Mouse (Mus musculus) kidney, adult 2 months (tissue): ENCODE measurements at regions not wholly inside any gene's neighbourhood (a gene's known extent, or its start where the extent isn't known, plus 50 kb on each side); places are given as distances from the start of the nearest gene placed in this dataset.

Experiments used
- DNase-seq: peaks from one replicate; pipeline ENCODE4 v3.0.0; 2021
- H3K27ac ChIP-seq: fragments of 200-500 bp; 2 replicates; pipeline ENCODE4 v1.5.1; 2012; ENCODE audit warnings: low read depth, low read length, control low read depth, inconsistent platforms; ENCODE audit not compliant: insufficient read depth
- H3K27me3 ChIP-seq: fragments of 200-500 bp; replicated peaks from 2 replicates; pipeline ENCODE4 v1.6.1; 2012; ENCODE audit warnings: mild to moderate bottlenecking, moderate library complexity, low read length, inconsistent platforms; ENCODE audit not compliant: control insufficient read depth, insufficient read depth
- H3K36me3 ChIP-seq: fragments of 200-500 bp; 2 replicates; pipeline ENCODE4 v1.6.1; 2012; ENCODE audit warnings: mild to moderate bottlenecking, moderate library complexity, low read length, inconsistent platforms; ENCODE audit not compliant: control insufficient read depth, insufficient read depth
- H3K4me1 ChIP-seq: fragments of 200-500 bp; 2 replicates; pipeline ENCODE4 v1.6.1; 2011; ENCODE audit warnings: low read length; ENCODE audit not compliant: control insufficient read depth, insufficient read depth
- H3K4me3 ChIP-seq: fragments of 200-500 bp; 2 replicates; pipeline ENCODE4 v1.5.1; 2011; ENCODE audit warnings: mild to moderate bottlenecking, low read depth, low read length, control low read depth; ENCODE audit not compliant: insufficient read depth
- CTCF ChIP-seq: fragments of 200-500 bp; conservative IDR thresholded peaks from 2 replicates; pipeline ENCODE4 v1.5.1; 2011; ENCODE audit warnings: low read depth, mild to moderate bottlenecking, control low read depth, low read length, moderate library complexity, mixed read lengths; ENCODE audit not compliant: insufficient read depth, insufficient read length
- POLR2A ChIP-seq: fragments of 200-500 bp; IDR thresholded peaks from one replicate; pipeline ENCODE4 v1.6.1; 2011; ENCODE audit warnings: low read depth, low read length, control low read depth
- WGBS: fragments of 180-500 bp; shearing (Covaris S2); methylation state at CpG from one replicate; pipeline ENCODE4 v1.1.7; 2018; 5-methylcytosine and 5-hydroxymethylcytosine counted together

DNA sequence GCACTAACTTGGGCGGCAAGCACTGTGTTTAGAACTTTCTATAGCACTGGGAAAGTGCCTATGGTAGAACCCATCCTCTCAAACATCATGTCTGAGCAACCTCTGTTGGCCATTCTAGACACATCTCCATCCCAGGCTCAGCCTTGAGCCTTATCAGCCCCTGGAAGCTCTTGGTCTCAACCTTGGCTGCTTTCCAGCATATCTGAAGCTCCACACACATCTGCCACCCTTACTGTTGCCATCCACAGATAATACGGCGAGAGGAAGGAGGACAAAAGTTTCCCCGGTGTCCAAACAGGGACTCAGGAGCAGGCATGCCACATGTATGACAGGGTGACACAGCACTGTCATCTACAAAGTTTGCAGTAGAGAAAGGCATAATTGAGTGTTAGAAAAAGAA, 71.4 kb upstream of the Lmcd1 start:
- Histone ChIP-seq H3K4me3 (no peak overlapping the region), H3K27ac (no peak overlapping the region), H3K27me3 (no peaks in the 10 kb centered on the region), H3K4me1 (no peaks in the 10 kb centered on the region), H3K36me3 (no peaks in the 10 kb centered on the region)
- no peak for TF ChIP-seq CTCF
- TF ChIP-seq POLR2A, result no peak
- 80% methylated on average over 4 of the region's 4 CpGs for WGBS
- DNase-seq, result no peak

DNA sequence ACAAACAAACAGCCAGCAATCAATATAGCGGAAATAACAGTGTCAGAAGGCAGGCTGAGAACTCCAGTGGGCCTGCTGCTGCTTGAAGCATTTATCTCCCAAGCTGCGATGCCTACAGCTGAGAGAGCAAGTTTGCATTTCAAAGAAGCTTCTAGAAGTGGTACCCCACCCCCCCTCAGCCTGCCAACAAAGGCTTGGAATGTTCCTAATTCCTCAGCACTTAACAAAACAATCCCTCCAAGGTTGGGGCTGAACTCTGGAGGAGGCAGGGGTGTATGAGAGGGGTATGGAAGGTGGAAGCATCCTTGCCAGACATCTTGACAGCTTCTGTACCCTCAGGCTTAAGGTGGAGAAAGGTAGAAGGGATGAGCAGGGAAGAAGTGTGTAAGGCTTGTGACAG, 70.2 kb upstream of the Lmcd1 start:
- Histone ChIP-seq H3K27ac (no peak overlapping the region), H3K36me3 (no peaks in the 10 kb centered on the region), H3K27me3 (no peaks in the 10 kb centered on the region), H3K4me1 (no peaks in the 10 kb centered on the region), H3K4me3 (no peak overlapping the region)
- 46% methylated on average over 2 of the region's 2 CpGs for WGBS
- no peak for TF ChIP-seq POLR2A
- no peak for TF ChIP-seq CTCF
- DNase-seq, result no peak

DNA sequence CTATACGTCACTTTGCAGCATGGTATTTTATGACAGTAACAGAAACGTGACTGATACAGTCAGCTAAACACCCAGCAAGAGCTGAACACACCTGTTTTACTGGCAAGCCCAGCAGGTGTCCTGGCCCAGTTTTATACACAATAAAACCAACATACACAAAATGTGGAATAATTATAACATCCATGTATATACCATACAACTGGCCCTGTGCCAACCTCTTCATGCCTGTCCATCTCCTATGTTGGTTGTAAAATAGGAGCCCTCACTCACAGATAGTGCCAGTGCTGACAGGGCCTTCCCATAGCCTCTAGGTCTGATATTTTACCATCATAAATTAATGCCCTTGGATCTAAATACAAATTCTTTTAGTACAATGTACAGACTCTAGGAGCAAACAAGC, 68.6 kb upstream of the Lmcd1 start:
- H3K27ac ChIP-seq, result no peak overlapping the region
- H3K27me3 ChIP-seq, result no peaks in the 10 kb centered on the region
- H3K36me3 ChIP-seq, result no peaks in the 10 kb centered on the region
- WGBS, result 78% methylated on average over 2 of the region's 2 CpGs
- TF ChIP-seq CTCF (no peak), POLR2A (no peak)
- H3K4me3 ChIP-seq, result no peak overlapping the region
- peaks cover 1% of the 10 kb centered on the region; the same call in 1 of the 2 replicates for H3K4me1 ChIP-seq
- no peak for DNase-seq

DNA sequence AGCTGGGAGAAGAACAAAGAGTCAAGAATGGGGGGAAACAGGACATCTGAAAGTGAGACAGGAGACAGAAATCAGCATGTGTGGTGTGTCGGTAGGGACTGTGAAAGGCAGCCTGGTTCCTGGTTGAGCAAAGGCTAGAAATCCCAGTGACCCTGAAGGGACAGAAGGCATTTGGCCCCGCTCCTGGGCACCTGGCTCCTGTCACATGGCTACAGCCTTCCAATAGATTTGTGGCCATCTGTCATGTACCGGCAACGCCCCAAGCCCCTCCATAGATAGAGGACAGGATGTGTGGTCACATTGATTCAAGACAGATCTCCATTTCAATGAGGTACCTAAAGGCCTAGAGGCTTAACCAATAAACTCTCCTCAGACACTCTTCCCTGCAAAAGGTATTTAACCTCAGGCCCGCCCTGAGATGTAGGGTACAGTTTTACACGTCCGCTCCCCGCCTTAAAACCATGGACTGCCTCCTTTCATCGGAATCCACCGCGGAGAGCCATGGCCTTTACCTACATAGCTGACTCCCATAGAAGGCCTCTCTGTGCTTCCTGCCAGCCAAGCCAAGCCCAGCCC, 68.0 kb upstream of the Lmcd1 start:
- Histone ChIP-seq H3K4me3 (no peak overlapping the region), H3K4me1 (peaks cover 4% of the 10 kb centered on the region; the same call in 1 of the 2 replicates), H3K27me3 (no peaks in the 10 kb centered on the region), H3K27ac (no peak overlapping the region), H3K36me3 (no peaks in the 10 kb centered on the region)
- WGBS, result 89% methylated on average over 11 of the region's 11 CpGs
- TF ChIP-seq CTCF (no peak), POLR2A (no peak)
- DNase-seq, result no peak

DNA sequence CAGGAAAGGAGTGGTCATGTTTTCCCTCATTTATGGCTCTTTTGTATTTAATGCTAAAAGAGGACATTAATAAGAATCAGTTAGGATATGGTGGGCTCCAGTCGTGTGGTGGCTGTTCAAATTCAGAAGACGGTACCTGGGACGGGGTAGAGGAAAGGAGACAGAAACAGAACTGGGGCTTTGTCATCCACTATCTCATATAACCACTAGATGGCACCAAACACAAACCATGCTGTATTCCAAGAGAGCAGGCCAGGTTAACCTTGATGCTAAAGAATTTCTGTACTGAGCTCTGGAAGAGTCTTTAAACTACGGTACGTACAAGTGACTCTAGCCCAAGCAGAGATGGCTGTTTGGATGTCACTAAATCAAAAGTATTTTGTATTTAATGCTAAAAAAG, 66.3 kb upstream of the Lmcd1 start:
- TF ChIP-seq CTCF (peak; percentile 43), POLR2A (no peak)
- no peaks in the 10 kb centered on the region for H3K27me3 ChIP-seq
- H3K27ac ChIP-seq, result no peak overlapping the region
- H3K36me3 ChIP-seq, result no peaks in the 10 kb centered on the region
- peak; percentile 73 for DNase-seq
- peaks cover 6% of the 10 kb centered on the region; the same call in 1 of the 2 replicates for H3K4me1 ChIP-seq
- 9% methylated on average over 5 of the region's 5 CpGs for WGBS
- no peak overlapping the region for H3K4me3 ChIP-seq

DNA sequence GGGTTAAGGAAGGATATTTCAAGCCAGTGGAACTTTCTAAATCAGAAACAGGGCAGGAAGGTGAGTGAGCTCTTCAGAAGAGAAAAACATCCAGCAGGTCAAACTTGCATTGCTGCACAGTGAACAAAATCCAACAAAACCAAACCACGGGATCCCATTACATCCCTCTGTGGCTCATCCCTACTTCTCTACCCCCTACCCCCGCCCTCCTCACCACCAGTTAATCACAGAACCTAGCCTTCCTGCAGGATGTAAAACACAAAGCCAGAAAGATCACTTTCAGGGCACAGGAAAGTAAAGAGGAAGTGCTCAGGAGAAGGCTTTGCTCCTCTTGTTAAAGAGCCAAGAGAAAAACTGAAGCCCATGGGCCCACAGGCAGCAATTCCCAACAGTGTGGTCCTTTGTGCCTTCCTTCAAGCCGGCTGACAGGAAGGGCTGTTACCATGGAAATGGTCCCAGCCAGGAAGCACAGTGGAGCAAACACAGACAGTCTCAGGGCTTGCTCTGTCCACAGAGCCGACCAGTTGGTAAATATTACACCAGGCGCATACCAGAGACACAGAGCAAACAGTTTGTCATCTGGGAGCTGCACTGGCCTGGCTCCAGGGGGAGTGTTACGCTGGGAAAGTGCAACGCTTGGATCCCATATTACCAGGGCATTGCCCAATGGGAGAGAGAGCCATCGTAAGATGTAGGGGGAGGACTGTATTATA, 63.2 kb upstream of the Lmcd1 start:
- TF ChIP-seq POLR2A (no peak), CTCF (0 out of 2 replicates have a peak, but pooled peaks have one; percentile 17)
- H3K4me1 ChIP-seq, result peaks cover 6% of the 10 kb centered on the region; the same call in 1 of the 2 replicates
- H3K4me3 ChIP-seq, result no peak overlapping the region
- WGBS, result 11% methylated on average over 8 of the region's 8 CpGs
- H3K27ac ChIP-seq, result peak overlapping the region; percentile 73
- DNase-seq, result peak; percentile 93
- H3K36me3 ChIP-seq, result no peaks in the 10 kb centered on the region
- no peaks in the 10 kb centered on the region for H3K27me3 ChIP-seq

DNA sequence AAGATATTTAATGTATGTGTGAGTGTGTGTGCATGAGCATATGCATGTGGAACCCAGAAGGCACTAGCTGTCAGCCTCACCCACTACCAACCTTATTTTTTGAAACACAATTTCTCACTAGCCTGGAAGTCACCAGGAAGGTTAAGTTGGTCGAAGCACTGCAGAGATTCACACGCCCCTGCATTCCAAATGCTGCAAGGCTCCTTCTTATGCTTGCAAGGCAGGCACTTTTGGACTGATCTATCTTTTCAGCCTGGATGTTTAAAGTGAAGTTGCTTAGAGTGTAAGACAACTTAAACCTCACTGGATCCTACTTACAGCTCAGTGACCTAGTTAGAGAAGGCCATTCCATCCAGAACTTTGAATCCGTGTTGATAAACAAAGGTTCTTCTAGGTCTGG, 56.7 kb upstream of the Lmcd1 start:
- H3K36me3 ChIP-seq, result no peaks in the 10 kb centered on the region
- no peaks in the 10 kb centered on the region for H3K27me3 ChIP-seq
- H3K4me1 ChIP-seq, result no peaks in the 10 kb centered on the region
- WGBS, result 75% methylated on average over 3 of the region's 3 CpGs
- H3K27ac ChIP-seq, result no peak overlapping the region
- TF ChIP-seq CTCF (no peak), POLR2A (no peak)
- DNase-seq, result no peak
- no peak overlapping the region for H3K4me3 ChIP-seq

DNA sequence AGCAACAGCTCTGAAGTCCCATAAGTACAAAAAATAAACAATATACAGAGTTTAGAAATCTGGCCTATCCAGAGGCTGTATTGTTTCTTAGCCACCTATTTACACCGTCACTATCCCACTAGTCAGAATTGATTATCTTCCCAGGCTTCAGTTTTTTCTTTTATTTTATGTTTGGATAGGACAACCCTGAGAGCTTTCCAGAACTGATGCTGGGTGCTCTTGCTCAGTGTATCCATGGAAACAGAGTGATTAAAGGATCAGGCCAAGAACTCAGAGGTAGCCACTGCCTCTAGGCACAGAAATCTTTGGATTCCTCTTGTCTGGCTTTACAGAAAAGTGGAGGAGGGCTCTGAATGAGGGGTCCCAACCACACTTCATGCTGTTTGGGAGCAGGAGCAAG, 55.3 kb upstream of the Lmcd1 start:
- DNase-seq, result no peak
- Histone ChIP-seq H3K4me3 (no peak overlapping the region), H3K36me3 (no peaks in the 10 kb centered on the region), H3K27me3 (no peaks in the 10 kb centered on the region), H3K27ac (no peak overlapping the region), H3K4me1 (no peaks in the 10 kb centered on the region)
- 91% methylated on average over 1 of the region's 1 CpGs for WGBS
- no peak for TF ChIP-seq POLR2A
- TF ChIP-seq CTCF, result no peak
